Mouse (Mus musculus) natural killer cell, adult 2 months (primary cell): Measurements from ENCODE around the gene Gm10681.
"Not testable (repeated sequence)": the region's sequence is repeated elsewhere in the genome, so short reads cannot be mapped to it uniquely, and the experiment has no call there.

Experiments used
- DNase-seq, 2 experiments: peaks; one replicate each; pipeline ENCODE4 v3.0.0; 2022; ENCODE audit warnings: low spot score in 2 of 2

The Gm10681 gene

GRCm38 (mm10) chr3:98588707-98589106 lies at the start of gene Gm10681:
Gene Gm10681, minus strand, starts transcription at chr3:98588807.
- no peak for DNase-seq

GRCm38 (mm10) chr3:98635145-98635544 lies 46.5 kb upstream of the Gm10681 start:
- DNase-seq = no peak

- DNase-seq = no peak
These were observed 41.5 kb upstream of the Gm10681 start, which contains the start of gene Hsd3b5 for GRCm38 (mm10) chr3:98630152-98630551. Gene Hsd3b5, minus strand, starts transcription at chr3:98630252.

GRCm38 (mm10) chr3:98629633-98630032 lies 41.0 kb upstream of the Gm10681 start:
- no peak for DNase-seq

GRCm38 (mm10) chr3:98616786-98617185 lies 28.2 kb upstream of the Gm10681 start:
- DNase-seq = not testable (repeated sequence)

- not testable (repeated sequence) for DNase-seq
These were observed 27.6 kb upstream of the Gm10681 start for GRCm38 (mm10) chr3:98616244-98616643.

GRCm38 (mm10) chr3:98614406-98614927 lies 25.9 kb upstream of the Gm10681 start:
- not testable (repeated sequence) for DNase-seq

- no peak for DNase-seq
These were observed 25.4 kb upstream of the Gm10681 start for GRCm38 (mm10) chr3:98613963-98614362.

- not testable (repeated sequence) for DNase-seq
These were observed 24.9 kb upstream of the Gm10681 start for GRCm38 (mm10) chr3:98613540-98613939.

- no peak for DNase-seq
These were observed 886 bp downstream of the Gm10681 start for GRCm38 (mm10) chr3:98587721-98588120.

- not testable (repeated sequence) for DNase-seq
These were observed 6.0 kb downstream of the Gm10681 start for GRCm38 (mm10) chr3:98582622-98583021.

- not testable (repeated sequence) for DNase-seq
These were observed 6.4 kb downstream of the Gm10681 start for GRCm38 (mm10) chr3:98582202-98582601.

GRCm38 (mm10) chr3:98581024-98581423 lies 7.6 kb downstream of the Gm10681 start:
- DNase-seq = not testable (repeated sequence)

GRCm38 (mm10) chr3:98567717-98568116 lies 20.9 kb downstream of the Gm10681 start:
- not testable (repeated sequence) for DNase-seq

GRCm38 (mm10) chr3:98564894-98565293 lies 23.7 kb downstream of the Gm10681 start:
- DNase-seq = not testable (repeated sequence)

GRCm38 (mm10) chr3:98563831-98564230 lies 24.8 kb downstream of the Gm10681 start:
- not testable (repeated sequence) for DNase-seq

- DNase-seq = not testable (repeated sequence)
These were observed 27.9 kb downstream of the Gm10681 start for GRCm38 (mm10) chr3:98560711-98561110.

- not testable (repeated sequence) for DNase-seq
These were observed 37.8 kb downstream of the Gm10681 start for GRCm38 (mm10) chr3:98550832-98551231.

- DNase-seq = not testable (repeated sequence)
These were observed 38.4 kb downstream of the Gm10681 start for GRCm38 (mm10) chr3:98550215-98550614.

- not testable (repeated sequence) for DNase-seq
These were observed 40.1 kb downstream of the Gm10681 start for GRCm38 (mm10) chr3:98548495-98548894.

- DNase-seq = not testable (repeated sequence)
These were observed 41.0 kb downstream of the Gm10681 start for GRCm38 (mm10) chr3:98547641-98548040.

GRCm38 (mm10) chr3:98524978-98525377 lies 63.6 kb downstream of the Gm10681 start:
- DNase-seq = not testable (repeated sequence)

- DNase-seq = not testable (repeated sequence)
These were observed 64.1 kb downstream of the Gm10681 start for GRCm38 (mm10) chr3:98524552-98524951.

GRCm38 (mm10) chr3:98522779-98523178 lies 65.8 kb downstream of the Gm10681 start:
- not testable (repeated sequence) for DNase-seq
